Mouse (Mus musculus): ENCODE measurements at regions not wholly inside any gene's neighbourhood (a gene's known extent, or its start where the extent isn't known, plus 50 kb on each side); places are given as distances from the start of the nearest gene placed in this dataset.

GRCm38 (mm10) chr7:133457436-133458324, 144.3 kb downstream of the Tex36 start:
- DNase-seq (ENCODE audit: low spot score): peak; percentile 60
- Histone ChIP-seq H3K27ac (ENCODE audit: low read length) (peak overlapping the region; percentile 68), H3K4me3 (ENCODE audit: low read depth, low read length) (no peak overlapping the region), H3K27me3 (replicated peaks; ENCODE audit: insufficient read depth, low read length) (no peaks in the 10 kb centered on the region), H3K9me3 (ENCODE audit: low read length) (no peaks in the 10 kb centered on the region), H3K4me1 (ENCODE audit: insufficient read depth, low read depth, low read length) (no peaks in the 10 kb centered on the region), H3K4me2 (replicated peaks; ENCODE audit: low read depth, low read length) (no peak overlapping the region), H3K36me3 (ENCODE audit: insufficient read depth, low read length) (no peaks in the 10 kb centered on the region), H3K9ac (replicated peaks; ENCODE audit: low read depth) (no peak overlapping the region)
- WGBS: 41% methylated on average over 16 of the region's 16 CpGs
- TF ChIP-seq CTCF (IDR thresholded peaks at IDR 0.05) (no peak), EP300 (IDR thresholded peaks at IDR 0.05) (no peak)
- ATAC-seq: peak; percentile 58

DNA sequence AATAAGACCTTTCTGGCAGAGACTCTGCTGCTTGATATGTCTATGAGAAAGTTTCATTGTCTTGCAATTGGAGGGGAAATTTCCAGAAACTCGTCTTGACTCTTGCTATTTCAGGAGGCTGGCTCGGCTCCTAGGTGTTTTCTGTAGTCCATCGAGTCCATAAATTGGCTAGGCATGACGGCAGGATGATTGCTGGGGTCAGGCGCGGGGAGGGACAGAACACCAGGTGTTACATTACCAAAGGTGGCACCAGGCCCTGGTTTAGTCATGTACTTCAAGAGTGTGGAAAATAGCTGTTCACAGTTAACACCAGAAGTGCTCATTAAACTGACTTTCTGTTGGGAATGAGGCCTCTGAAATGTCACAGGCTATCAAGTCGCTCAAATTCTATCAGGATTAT, 151.7 kb downstream of the Tex36 start:
- ATAC-seq: no peak
- no peak overlapping the region for H3K27ac ChIP-seq (ENCODE audit: low read length)
- no peak overlapping the region for H3K9ac ChIP-seq (replicated peaks; ENCODE audit: low read depth)
- no peak overlapping the region for H3K4me3 ChIP-seq (ENCODE audit: low read depth, low read length)
- H3K27me3 ChIP-seq (replicated peaks; ENCODE audit: insufficient read depth, low read length): no peaks in the 10 kb centered on the region
- no peaks in the 10 kb centered on the region for H3K4me1 ChIP-seq (ENCODE audit: insufficient read depth, low read depth, low read length)
- no peaks in the 10 kb centered on the region for H3K9me3 ChIP-seq (ENCODE audit: low read length)
- 79% methylated on average over 7 of the region's 7 CpGs for WGBS
- no peak overlapping the region for H3K4me2 ChIP-seq (replicated peaks; ENCODE audit: low read depth, low read length)
- H3K36me3 ChIP-seq (ENCODE audit: insufficient read depth, low read length): no peaks in the 10 kb centered on the region
- DNase-seq (ENCODE audit: low spot score): no peak
- no peak for TF ChIP-seq EP300 (IDR thresholded peaks at IDR 0.05)
- TF ChIP-seq CTCF (IDR thresholded peaks at IDR 0.05): no peak

GRCm38 (mm10) chr7:133447079-133447478, 154.9 kb downstream of the Tex36 start:
- no peak overlapping the region for H3K4me3 ChIP-seq (ENCODE audit: low read depth, low read length)
- H3K9ac ChIP-seq (replicated peaks; ENCODE audit: low read depth): no peak overlapping the region
- ATAC-seq (no peak), DNase-seq (ENCODE audit: low spot score) (no peak)
- 36% methylated on average over 2 of the region's 2 CpGs for WGBS
- no peaks in the 10 kb centered on the region for H3K27me3 ChIP-seq (replicated peaks; ENCODE audit: insufficient read depth, low read length)
- no peak for TF ChIP-seq EP300 (IDR thresholded peaks at IDR 0.05)
- no peak for TF ChIP-seq CTCF (IDR thresholded peaks at IDR 0.05)
- H3K27ac ChIP-seq (ENCODE audit: low read length): no peak overlapping the region
- H3K4me1 ChIP-seq (ENCODE audit: insufficient read depth, low read depth, low read length): no peaks in the 10 kb centered on the region
- H3K4me2 ChIP-seq (replicated peaks; ENCODE audit: low read depth, low read length): no peak overlapping the region
- H3K36me3 ChIP-seq (ENCODE audit: insufficient read depth, low read length): no peaks in the 10 kb centered on the region
- H3K9me3 ChIP-seq (ENCODE audit: low read length): no peaks in the 10 kb centered on the region

GRCm38 (mm10) chr7:133441661-133442060, 160.3 kb downstream of the Tex36 start:
- ATAC-seq (no peak), DNase-seq (ENCODE audit: low spot score) (no peak)
- Histone ChIP-seq H3K4me1 (ENCODE audit: insufficient read depth, low read depth, low read length) (no peaks in the 10 kb centered on the region), H3K27me3 (replicated peaks; ENCODE audit: insufficient read depth, low read length) (no peaks in the 10 kb centered on the region), H3K36me3 (ENCODE audit: insufficient read depth, low read length) (no peaks in the 10 kb centered on the region), H3K9ac (replicated peaks; ENCODE audit: low read depth) (no peak overlapping the region), H3K4me3 (ENCODE audit: low read depth, low read length) (no peak overlapping the region), H3K4me2 (replicated peaks; ENCODE audit: low read depth, low read length) (no peak overlapping the region), H3K9me3 (ENCODE audit: low read length) (no peaks in the 10 kb centered on the region), H3K27ac (ENCODE audit: low read length) (no peak overlapping the region)
- 24% methylated on average over 4 of the region's 4 CpGs for WGBS
- TF ChIP-seq CTCF (IDR thresholded peaks at IDR 0.05) (no peak), EP300 (IDR thresholded peaks at IDR 0.05) (no peak)

DNA sequence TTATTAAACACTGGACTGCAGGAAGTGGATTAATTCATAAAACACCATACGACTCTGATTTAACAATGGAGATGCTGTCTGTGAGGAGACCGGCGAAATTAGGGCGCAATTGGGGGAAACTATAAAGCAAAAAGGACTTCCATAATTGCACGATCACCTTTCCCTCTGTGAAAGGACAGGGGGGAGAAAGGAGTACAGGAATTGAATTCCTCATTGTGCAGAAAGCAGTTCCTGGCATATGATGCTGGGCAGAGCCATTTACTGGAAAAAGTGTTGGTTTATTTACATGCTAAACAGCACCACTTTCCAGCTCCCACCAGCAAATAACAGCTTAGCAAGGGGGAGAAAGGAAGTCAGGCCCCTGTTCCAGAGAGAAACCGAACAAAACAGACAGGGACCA, 160.8 kb downstream of the Tex36 start:
- Histone ChIP-seq H3K4me2 (replicated peaks; ENCODE audit: low read depth, low read length) (no peak overlapping the region), H3K4me3 (ENCODE audit: low read depth, low read length) (no peak overlapping the region), H3K9me3 (ENCODE audit: low read length) (no peaks in the 10 kb centered on the region), H3K4me1 (ENCODE audit: insufficient read depth, low read depth, low read length) (no peaks in the 10 kb centered on the region), H3K9ac (replicated peaks; ENCODE audit: low read depth) (no peak overlapping the region), H3K27ac (ENCODE audit: low read length) (no peak overlapping the region), H3K27me3 (replicated peaks; ENCODE audit: insufficient read depth, low read length) (no peaks in the 10 kb centered on the region), H3K36me3 (ENCODE audit: insufficient read depth, low read length) (no peaks in the 10 kb centered on the region)
- WGBS: 61% methylated on average over 6 of the region's 6 CpGs
- DNase-seq (ENCODE audit: low spot score) (no peak), ATAC-seq (no peak)
- no peak for TF ChIP-seq EP300 (IDR thresholded peaks at IDR 0.05)
- no peak for TF ChIP-seq CTCF (IDR thresholded peaks at IDR 0.05)

DNA sequence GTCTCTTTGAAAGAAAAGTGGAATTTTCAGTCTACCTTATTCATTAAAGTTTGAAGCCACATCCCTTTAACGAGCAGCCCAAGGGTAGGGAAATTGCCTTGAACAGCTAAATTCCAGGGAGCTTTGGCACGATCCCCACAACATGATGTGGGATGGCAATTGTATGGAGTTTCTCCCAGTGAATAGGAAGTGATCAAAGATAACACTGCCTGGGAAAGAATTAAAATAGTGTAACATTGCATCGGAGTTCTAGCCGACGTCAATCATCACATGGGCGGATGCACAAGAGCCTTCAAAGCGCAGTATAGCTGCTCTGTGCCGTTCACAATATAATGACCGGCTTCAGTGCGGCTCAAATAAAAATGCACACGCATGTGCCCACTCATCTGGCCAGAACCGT, 161.2 kb downstream of the Tex36 start:
- no peaks in the 10 kb centered on the region for H3K9me3 ChIP-seq (ENCODE audit: low read length)
- H3K9ac ChIP-seq (replicated peaks; ENCODE audit: low read depth): no peak overlapping the region
- TF ChIP-seq CTCF (IDR thresholded peaks at IDR 0.05) (no peak), EP300 (IDR thresholded peaks at IDR 0.05) (no peak)
- no peak overlapping the region for H3K27ac ChIP-seq (ENCODE audit: low read length)
- DNase-seq (ENCODE audit: low spot score): no peak
- 44% methylated on average over 12 of the region's 12 CpGs for WGBS
- no peaks in the 10 kb centered on the region for H3K4me1 ChIP-seq (ENCODE audit: insufficient read depth, low read depth, low read length)
- H3K4me2 ChIP-seq (replicated peaks; ENCODE audit: low read depth, low read length): no peak overlapping the region
- ATAC-seq: no peak
- no peak overlapping the region for H3K4me3 ChIP-seq (ENCODE audit: low read depth, low read length)
- H3K36me3 ChIP-seq (ENCODE audit: insufficient read depth, low read length): no peaks in the 10 kb centered on the region
- no peaks in the 10 kb centered on the region for H3K27me3 ChIP-seq (replicated peaks; ENCODE audit: insufficient read depth, low read length)
